Mouse (Mus musculus): ENCODE measurements at regions not wholly inside any gene's neighbourhood (a gene's known extent, or its start where the extent isn't known, plus 50 kb on each side); places are given as distances from the start of the nearest gene placed in this dataset.

GRCm38 (mm10) chr2:173419972-173420391 is 102.4 kb upstream of the 1700021F07Rik start:
- TF ChIP-seq CTCF (conservative IDR thresholded peaks at IDR 0.05; ENCODE audit: low read length): no peak
- TF ChIP-seq POU5F1 (IDR thresholded peaks at IDR 0.05; ENCODE audit: borderline replicate concordance, low read length): no peak
- no peak for TF ChIP-seq NANOG (IDR thresholded peaks at IDR 0.05; ENCODE audit: borderline replicate concordance, low read length)

All from E14TG2a.4 (cell line).